Mouse (Mus musculus) left cerebral cortex, adult 8-10 months (tissue): ENCODE results near the gene Sdad1. TPM values are rescaled to one million over a fixed set of nuclear protein-coding genes. Genes with fewer than 3 reads are reported as not detected.

Source experiments
- DNase-seq, 2 experiments: peaks; one replicate each; pipeline ENCODE4 v3.0.0; 2022; ENCODE audit warnings: low spot score in 2 of 2
- total RNA-seq, 4 experiments: library from RNA; stranded (reverse); gene quantifications; 2 replicates each; pipeline ENCODE4 v1.2.4; 2022

Gene Sdad1
- total RNA-seq, 4 experiments from 2014 or later, result 17.4 to 23.6 (median 21.1) TPM

DNA sequence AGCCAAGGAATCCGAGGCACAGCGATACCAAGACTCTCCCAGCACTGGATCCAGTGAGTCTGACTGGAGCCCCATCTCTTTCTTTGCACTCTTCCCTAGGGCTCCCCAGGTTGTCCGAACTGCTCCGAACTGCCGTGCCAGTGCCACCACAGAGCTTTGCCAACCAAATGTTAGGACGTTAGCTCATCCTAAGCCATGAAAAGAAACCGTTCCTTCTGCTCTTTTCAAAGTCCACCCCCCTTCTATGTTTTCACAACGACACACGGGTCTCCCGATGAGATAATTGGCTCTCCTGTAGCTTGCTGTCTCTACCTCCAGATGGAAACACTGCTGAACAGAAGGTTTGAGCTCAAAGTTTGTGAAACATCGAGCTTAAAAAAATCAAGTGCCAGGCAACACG, 69.5 kb downstream of the Sdad1 start:
- peak in 1 of 2 experiments; percentile 24 for DNase-seq

DNA sequence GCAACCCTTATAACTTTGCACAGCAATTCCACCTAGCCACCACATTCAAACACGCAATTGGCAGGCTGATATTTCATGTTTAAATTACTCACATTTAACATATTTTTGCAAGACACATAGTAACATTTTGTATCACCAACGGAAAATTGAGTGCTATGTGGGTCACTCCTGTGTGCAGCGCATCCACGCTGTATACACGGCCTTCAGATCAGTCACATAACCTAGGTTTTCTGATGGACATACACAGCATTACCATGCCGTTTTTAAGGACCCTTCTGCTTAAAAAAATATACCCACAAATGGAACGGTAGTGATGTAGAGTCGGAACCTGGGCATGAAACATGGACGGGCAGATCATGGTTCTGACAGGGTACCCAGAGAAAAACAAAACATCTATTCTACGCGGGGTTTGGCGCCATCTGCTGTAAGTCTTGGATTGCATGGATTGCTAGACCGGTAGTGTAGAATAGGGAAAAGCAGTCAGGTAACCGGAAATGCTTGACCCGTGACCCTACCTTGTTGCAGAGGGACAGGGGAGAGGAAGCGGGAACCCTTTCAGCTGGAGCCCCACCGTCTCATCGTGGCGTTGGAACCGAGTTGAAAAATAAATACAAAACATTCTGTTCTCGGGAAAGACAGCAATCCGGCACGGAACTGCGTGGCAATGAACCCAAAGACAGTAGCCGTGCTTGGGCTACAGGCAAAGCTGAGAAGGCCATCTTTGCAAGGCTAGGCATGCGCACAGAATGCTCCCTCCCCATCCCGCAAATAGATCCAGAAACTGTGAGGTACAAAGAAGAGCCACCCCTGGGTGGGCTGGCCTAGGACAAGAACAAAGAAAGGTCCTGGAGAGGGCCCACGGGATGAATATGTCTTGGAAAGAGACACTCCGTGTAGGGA, 70.7 kb downstream of the Sdad1 start:
- peak; percentile 55 to 59 for DNase-seq

DNA sequence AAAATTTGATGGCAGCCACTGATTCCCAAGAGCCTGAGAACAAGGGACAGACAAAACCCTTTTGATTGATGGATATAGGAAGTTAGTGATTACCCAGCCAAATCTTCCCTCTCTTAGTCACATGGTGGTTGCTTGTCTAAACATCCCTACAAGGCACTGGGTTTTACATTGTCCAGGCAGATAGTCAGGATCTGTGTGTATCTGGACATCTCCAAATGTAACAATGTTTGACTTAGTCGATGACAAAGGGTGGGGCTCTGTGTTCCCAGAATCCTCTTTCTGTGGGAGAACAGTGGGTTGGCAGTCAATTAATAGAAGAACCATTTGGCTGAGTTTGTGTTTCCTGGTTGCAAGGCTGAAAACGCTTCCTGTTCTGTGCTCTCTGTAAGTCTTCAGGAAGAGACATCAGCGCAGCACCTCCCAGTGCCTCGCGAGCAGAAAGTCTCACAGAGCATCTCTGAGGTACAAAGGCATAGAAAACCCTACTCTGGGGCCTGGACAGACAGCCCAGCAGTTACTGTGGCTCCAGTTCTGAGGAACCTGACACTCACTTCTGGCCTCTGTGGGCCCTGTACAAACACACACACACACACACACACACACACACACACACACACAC, 75.2 kb downstream of the Sdad1 start:
- DNase-seq, result no peak

Other genes with a start within 250 kb of the Sdad1 start
- 100 to 1,000 TPM; 204 to 226 (median 221) TPM for gene G3bp2, start 226.8 kb downstream of the Sdad1 start, total RNA-seq
- 10 to 100 TPM; 76.4 to 82.2 (median 79.0) TPM for gene Uso1, start 172.5 kb downstream of the Sdad1 start, total RNA-seq
- gene U90926, start 95.1 kb downstream of the Sdad1 start, total RNA-seq, result not detected
- 1 to 10 TPM in 1 of 4 experiments, under 1 TPM in 3; 0.53 to 1.1 (median 0.83) TPM for gene Ppef2, start 54.2 kb downstream of the Sdad1 start, total RNA-seq
- gene Naaa, start 32.3 kb downstream of the Sdad1 start, total RNA-seq, result 10 to 100 TPM; 38.8 to 42.6 (median 42.1) TPM
- under 1 TPM in 1 of 4 experiments, not detected in 3; 0.26 TPM for gene Cxcl9, start 17.6 kb upstream of the Sdad1 start, total RNA-seq
- gene Art3, start 21.3 kb upstream of the Sdad1 start, total RNA-seq, result 1 to 10 TPM; 5.0 to 8.0 (median 6.7) TPM
- 1 to 10 TPM in 2 of 4 experiments, not detected in 2; 1.8 to 2.7 TPM for gene Cxcl10, start 38.4 kb upstream of the Sdad1 start, total RNA-seq
- 10 to 100 TPM; 26.6 to 32.0 (median 28.6) TPM for gene Nup54, start 124.7 kb upstream of the Sdad1 start, total RNA-seq
- 100 to 1,000 TPM in 3 of 4 experiments, 10 to 100 TPM in 1; 97.5 to 104 (median 102) TPM for gene Scarb2, start 196.4 kb upstream of the Sdad1 start, total RNA-seq
- gene Fam47e, start 244.6 kb upstream of the Sdad1 start, total RNA-seq, result 1 to 10 TPM in 1 of 4 experiments, under 1 TPM in 2, not detected in 1; 0.63 to 1.0 (median 0.68) TPM